Mouse (Mus musculus) embryonic facial prominence, embryonic 14.5 days (tissue): ENCODE results near the gene Sowahc. TPM values are rescaled to one million over a fixed set of nuclear protein-coding genes. Genes with fewer than 3 reads are reported as not detected.
A peak's percentile ranks its signal among the peaks of the same experiment; 100 is the strongest.

Experiments
- ATAC-seq: fragments of 200-750 bp; cut with Nextera tagmentation; 2 replicates; pipeline ENCODE4 v1.8.0; 2017; ENCODE audit warnings: low read depth, moderate number of reproducible peaks, moderate TSS enrichment
- DNase-seq: peaks from one replicate; pipeline ENCODE4 v3.0.0-alpha.2; 2015; ENCODE audit warnings: low spot score
- H3K27ac ChIP-seq: fragments of 300-500 bp; sonication (generic); replicated peaks from 2 replicates; pipeline ENCODE4 v1.5.1; 2014; ENCODE audit warnings: low read depth, mild to moderate bottlenecking, low read length, moderate library complexity
- H3K27me3 ChIP-seq: fragments of 300-500 bp; sonication (generic); replicated peaks from 2 replicates; pipeline ENCODE4 v1.6.1; 2014; ENCODE audit warnings: low read length; ENCODE audit not compliant: control insufficient read depth, insufficient read depth
- H3K36me3 ChIP-seq: fragments of 300-500 bp; sonication (generic); 2 replicates; pipeline ENCODE4 v1.6.1; 2014; ENCODE audit warnings: low read length, mixed read lengths; ENCODE audit not compliant: control insufficient read depth, insufficient read depth
- H3K4me1 ChIP-seq: fragments of 300-500 bp; sonication (generic); 2 replicates; pipeline ENCODE4 v1.6.1; 2014; ENCODE audit warnings: antibody characterized with exemption, low read length; ENCODE audit not compliant: control insufficient read depth, insufficient read depth
- H3K4me2 ChIP-seq: fragments of 300-500 bp; sonication (generic); 2 replicates; pipeline ENCODE4 v1.6.1; 2014; ENCODE audit warnings: low read depth, mild to moderate bottlenecking, low read length, moderate library complexity, mixed read lengths
- H3K4me3 ChIP-seq: fragments of 300-500 bp; sonication (generic); 2 replicates; pipeline ENCODE4 v1.5.1; 2014; ENCODE audit warnings: low read depth, mild to moderate bottlenecking, low read length
- H3K9ac ChIP-seq: fragments of 300-500 bp; sonication (generic); 2 replicates; pipeline ENCODE4 v1.6.1; 2014; ENCODE audit warnings: low read depth, mild to moderate bottlenecking, low read length, moderate library complexity, mixed read lengths
- H3K9me3 ChIP-seq: fragments of 300-500 bp; sonication (generic); 2 replicates; pipeline ENCODE4 v1.6.1; 2016; ENCODE audit warnings: low read length; ENCODE audit not compliant: control insufficient read depth
- WGBS: fragments of 180-500 bp; shearing (Covaris S2); extraction: QIAGEN DNeasy Blood & Tissue Kit; methylation state at CpG from one replicate; pipeline ENCODE4 v1.1.7; 2014; 5-methylcytosine and 5-hydroxymethylcytosine counted together
- polyA plus RNA-seq: library from polyadenylated mRNA; unstranded; fragments of >200 nt; fragmentation: Nextera tagmentation; extraction: Ambion mirVana; gene quantifications from 2 replicates; pipeline ENCODE4 v1.2.1, GENCODE M21; 2014

Gene Sowahc
- polyA plus RNA-seq, 1 experiment from 2014 or later: 9.1 TPM

DNA sequence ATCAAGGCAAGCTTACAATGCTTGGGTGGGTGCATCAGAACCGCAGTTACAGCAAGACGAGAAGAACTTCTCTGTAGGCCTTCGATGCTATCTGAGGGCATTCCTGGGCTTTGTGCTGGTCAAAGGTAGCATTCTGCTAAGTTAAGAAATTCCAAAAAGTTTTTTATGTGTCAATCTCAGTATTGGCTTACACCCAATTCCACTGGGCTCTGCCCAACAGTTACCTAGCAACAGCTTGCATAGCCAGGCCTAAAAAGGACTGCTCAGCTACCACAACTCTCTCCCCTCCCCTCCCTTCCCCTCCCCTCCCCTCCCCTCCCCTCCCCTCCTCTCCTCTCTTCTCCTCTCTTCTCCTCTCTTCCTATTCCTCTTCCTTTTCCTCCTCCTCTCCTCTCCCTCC is 39.9 kb downstream of the Sowahc start:
- Histone ChIP-seq H3K9ac (no peak overlapping the region), H3K4me1 (peaks cover 26% of the 10 kb centered on the region), H3K4me2 (no peak overlapping the region), H3K9me3 (no peaks in the 10 kb centered on the region), H3K36me3 (no peaks in the 10 kb centered on the region), H3K27ac (no peak overlapping the region), H3K27me3 (no peaks in the 10 kb centered on the region), H3K4me3 (no peak overlapping the region)
- 74% methylated on average over 3 of the region's 3 CpGs for WGBS
- DNase-seq (peak; percentile 73), ATAC-seq (no peak)

DNA sequence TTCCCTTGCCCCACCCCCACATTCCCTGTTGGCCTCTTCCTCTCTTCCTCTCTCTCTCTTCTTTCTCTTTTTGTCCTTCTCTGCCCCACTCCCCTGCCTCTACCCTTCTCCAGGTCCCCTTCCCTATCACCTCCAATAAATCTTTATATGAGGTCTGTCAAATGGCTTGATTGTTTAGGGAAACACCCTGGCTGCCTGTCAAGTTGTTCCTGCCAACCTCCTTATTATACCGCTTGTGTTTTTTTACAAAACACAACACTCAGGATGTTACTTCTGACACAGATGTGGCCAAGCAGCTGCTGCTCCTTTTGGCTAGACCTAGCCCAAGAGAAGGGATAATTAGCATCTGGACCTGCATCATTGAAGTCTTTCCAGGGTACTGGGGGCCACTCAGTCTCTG is 40.3 kb downstream of the Sowahc start:
- H3K9ac ChIP-seq: no peak overlapping the region
- DNase-seq: peak; percentile 20
- no peak overlapping the region for H3K4me3 ChIP-seq
- H3K27me3 ChIP-seq: no peaks in the 10 kb centered on the region
- H3K27ac ChIP-seq: no peak overlapping the region
- ATAC-seq: no peak
- whole genome bisulfite sequencing: 43% methylated on average over 1 of the region's 1 CpGs
- no peak overlapping the region for H3K4me2 ChIP-seq
- no peaks in the 10 kb centered on the region for H3K36me3 ChIP-seq
- H3K4me1 ChIP-seq: peaks cover 26% of the 10 kb centered on the region
- H3K9me3 ChIP-seq: no peaks in the 10 kb centered on the region

DNA sequence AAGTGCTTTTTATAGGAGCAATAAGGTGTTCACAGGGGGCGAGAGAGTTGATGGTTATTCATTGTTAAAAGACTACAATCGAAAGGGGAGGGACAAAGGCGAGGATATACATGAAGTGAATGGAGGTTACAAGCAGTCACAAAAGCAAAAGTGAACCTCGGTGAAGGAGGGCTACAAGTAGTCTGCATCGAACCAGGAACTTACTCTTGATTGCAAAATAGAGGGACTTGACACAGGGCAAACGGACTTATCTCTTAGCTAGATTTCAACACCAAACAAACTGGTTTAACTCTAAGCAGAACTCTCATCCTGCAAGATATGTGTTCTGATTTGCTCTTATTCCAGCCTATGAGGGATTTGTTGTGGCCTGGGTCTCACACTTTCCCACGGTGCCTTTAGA is 41.2 kb downstream of the Sowahc start:
- Histone ChIP-seq H3K36me3 (no peaks in the 10 kb centered on the region), H3K27me3 (no peaks in the 10 kb centered on the region)
- no peak for ATAC-seq

DNA sequence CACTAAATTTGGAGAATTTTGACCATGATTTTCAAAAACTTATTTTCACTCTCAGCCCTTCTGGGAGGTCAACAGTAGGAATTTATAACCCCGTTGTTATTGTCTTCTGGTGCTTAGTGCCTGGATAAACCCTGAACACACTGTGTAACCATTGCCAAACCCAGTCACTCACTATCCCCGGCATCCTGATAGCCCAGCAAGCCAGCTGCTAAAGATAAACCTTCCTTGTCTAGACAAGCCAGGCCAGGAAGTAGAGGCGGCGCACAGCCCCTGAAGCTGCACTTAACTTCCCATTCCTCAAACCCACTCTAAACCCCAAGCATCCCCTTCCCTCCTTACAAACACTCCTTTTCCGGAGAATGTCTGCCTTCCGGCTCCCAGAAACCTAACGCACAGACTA is 43.3 kb downstream of the Sowahc start:
- Histone ChIP-seq H3K9ac (no peak overlapping the region), H3K27me3 (no peaks in the 10 kb centered on the region), H3K27ac (peak overlapping the region; percentile 48; the same call in 1 of the 2 replicates), H3K4me3 (no peak overlapping the region), H3K4me1 (peaks cover 22% of the 10 kb centered on the region), H3K36me3 (no peaks in the 10 kb centered on the region), H3K9me3 (no peaks in the 10 kb centered on the region), H3K4me2 (no peak overlapping the region)
- no peak for ATAC-seq
- DNase-seq: peak; percentile 32
- 41% methylated on average over 7 of the region's 7 CpGs for WGBS

More for the DNA sequence above, 41.2 kb downstream of the Sowahc start:
- no peak overlapping the region for H3K9ac ChIP-seq
- peaks cover 26% of the 10 kb centered on the region for H3K4me1 ChIP-seq
- H3K4me3 ChIP-seq: no peak overlapping the region
- WGBS: 80% methylated on average over 7 of the region's 7 CpGs
- no peak for DNase-seq
- H3K27ac ChIP-seq: no peak overlapping the region
- H3K9me3 ChIP-seq: no peaks in the 10 kb centered on the region
- H3K4me2 ChIP-seq: no peak overlapping the region

DNA sequence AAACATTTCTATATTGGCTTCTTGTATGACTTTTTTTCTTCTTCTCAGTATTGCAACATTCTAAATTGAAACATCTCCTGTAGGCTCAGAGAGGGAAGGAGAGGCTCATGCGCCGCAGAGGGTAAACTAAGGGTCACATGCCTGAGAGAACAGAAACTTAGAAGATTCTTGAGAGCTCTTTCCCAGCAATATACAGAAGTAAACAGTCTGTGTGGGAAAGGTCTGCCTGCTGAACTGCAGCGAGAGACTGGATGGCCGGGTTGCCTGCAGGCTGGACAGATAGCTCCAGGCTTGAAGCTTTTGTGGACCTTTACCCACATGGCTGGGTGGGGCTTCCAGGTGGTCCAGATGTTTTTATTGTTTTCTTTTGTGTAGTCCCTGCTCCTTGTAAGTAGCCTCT is 43.9 kb downstream of the Sowahc start:
- Histone ChIP-seq H3K27me3 (no peaks in the 10 kb centered on the region), H3K4me3 (no peak overlapping the region), H3K4me2 (no peak overlapping the region), H3K27ac (no peak overlapping the region), H3K9me3 (no peaks in the 10 kb centered on the region), H3K36me3 (no peaks in the 10 kb centered on the region), H3K9ac (no peak overlapping the region), H3K4me1 (peaks cover 19% of the 10 kb centered on the region)
- WGBS: 37% methylated on average over 4 of the region's 4 CpGs
- DNase-seq (no peak), ATAC-seq (no peak)

DNA sequence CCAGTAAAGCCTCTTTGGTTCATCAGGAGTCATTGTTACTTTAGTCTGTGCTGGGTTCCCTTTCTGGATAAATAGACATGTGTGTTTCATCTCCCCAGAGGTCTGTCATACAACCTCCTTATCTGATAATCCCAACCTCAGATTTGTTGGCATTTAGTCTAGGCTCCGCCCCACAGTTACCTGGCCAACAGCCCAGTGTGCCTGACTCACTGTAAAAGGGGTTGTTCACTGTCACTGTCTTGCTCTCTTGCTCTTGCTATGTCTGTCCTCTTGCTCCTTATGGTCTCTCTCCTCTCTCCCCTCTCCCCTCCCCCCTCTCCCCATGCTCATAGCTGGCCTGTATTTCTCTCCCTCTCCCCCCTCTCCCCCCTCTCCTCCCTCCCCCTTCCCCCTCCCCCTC is 44.3 kb downstream of the Sowahc start:
- H3K4me1 ChIP-seq: peaks cover 19% of the 10 kb centered on the region
- 78% methylated on average over 1 of the region's 1 CpGs for WGBS
- H3K9ac ChIP-seq: no peak overlapping the region
- H3K36me3 ChIP-seq: no peaks in the 10 kb centered on the region
- peak; percentile 70 for ATAC-seq
- peak; percentile 50 for DNase-seq
- no peak overlapping the region for H3K4me3 ChIP-seq
- H3K27me3 ChIP-seq: no peaks in the 10 kb centered on the region
- H3K27ac ChIP-seq: no peak overlapping the region
- H3K4me2 ChIP-seq: no peak overlapping the region
- no peaks in the 10 kb centered on the region for H3K9me3 ChIP-seq

DNA sequence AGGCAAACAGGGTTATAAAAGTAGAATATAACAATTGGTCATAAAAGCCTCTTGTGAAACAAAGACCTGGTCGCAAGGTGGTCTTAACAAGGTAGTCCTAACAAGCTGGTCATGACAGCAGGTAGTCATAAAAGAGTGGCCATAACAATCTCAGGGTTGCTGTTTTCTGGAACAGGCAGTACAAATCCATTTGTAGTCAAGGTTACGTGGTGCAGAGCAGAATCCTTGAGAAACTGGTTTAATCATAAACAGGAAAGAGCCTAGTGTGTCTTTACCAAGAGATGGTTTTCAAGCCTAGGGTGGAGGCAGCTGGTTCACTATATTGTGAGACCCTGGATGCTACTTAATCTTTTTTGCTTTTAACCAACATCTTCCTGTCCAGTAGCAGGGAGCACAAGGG is 45.5 kb downstream of the Sowahc start:
- DNase-seq (no peak), ATAC-seq (no peak)
- Histone ChIP-seq H3K27ac (no peak overlapping the region), H3K9me3 (no peaks in the 10 kb centered on the region), H3K36me3 (no peaks in the 10 kb centered on the region), H3K4me3 (no peak overlapping the region), H3K4me2 (no peak overlapping the region), H3K4me1 (peaks cover 15% of the 10 kb centered on the region), H3K27me3 (no peaks in the 10 kb centered on the region), H3K9ac (no peak overlapping the region)
- WGBS: 90% methylated on average over 2 of the region's 2 CpGs

DNA sequence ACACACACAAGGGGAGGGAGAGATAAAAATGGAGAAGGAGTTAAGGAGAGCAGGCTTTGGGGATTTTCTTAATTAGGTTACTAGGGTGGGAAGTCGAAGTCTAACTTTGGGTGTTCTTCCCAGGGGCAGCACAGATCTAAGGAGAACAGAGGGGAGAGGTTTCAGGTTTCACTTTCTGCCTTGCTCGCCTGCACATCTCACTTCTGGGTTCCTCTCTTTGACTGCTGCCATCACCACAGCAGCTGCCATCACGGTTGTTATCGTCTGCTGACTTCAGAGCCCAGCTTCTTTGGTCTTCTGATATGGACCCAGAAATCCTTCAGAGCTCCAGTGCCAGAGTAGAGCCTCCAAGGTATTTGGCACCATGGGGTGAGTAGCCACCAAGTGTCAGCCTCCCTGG is 46.4 kb downstream of the Sowahc start:
- no peak for ATAC-seq
- no peaks in the 10 kb centered on the region for H3K27me3 ChIP-seq

DNA sequence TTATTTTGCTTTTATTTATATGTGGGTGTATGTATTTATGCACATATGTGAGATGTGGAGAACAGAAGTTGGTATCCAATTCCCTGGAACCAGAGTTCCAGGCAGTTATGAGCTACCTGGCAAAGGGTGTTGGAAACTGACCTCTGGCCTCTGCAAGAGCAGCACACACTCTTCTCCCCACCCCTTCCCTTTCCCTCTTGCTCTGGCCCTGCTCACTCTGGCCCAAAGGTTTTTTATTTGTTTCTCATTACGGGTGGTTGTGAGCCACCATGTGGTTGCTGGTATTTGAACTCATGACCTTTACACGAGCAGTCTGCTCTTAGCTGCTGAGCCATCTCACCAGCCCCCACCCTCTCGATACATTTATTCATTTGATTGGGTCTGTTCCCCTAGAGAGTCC is 47.0 kb downstream of the Sowahc start:
- Histone ChIP-seq H3K4me3 (no peak overlapping the region), H3K4me1 (peaks cover 13% of the 10 kb centered on the region), H3K27ac (no peak overlapping the region), H3K9ac (no peak overlapping the region), H3K4me2 (no peak overlapping the region), H3K36me3 (no peaks in the 10 kb centered on the region), H3K9me3 (no peaks in the 10 kb centered on the region), H3K27me3 (no peaks in the 10 kb centered on the region)
- 33% methylated on average over 3 of the region's 3 CpGs for WGBS
- no peak for ATAC-seq
- no peak for DNase-seq

More for the DNA sequence above, 46.4 kb downstream of the Sowahc start:
- no peaks in the 10 kb centered on the region for H3K36me3 ChIP-seq
- H3K4me2 ChIP-seq: no peak overlapping the region
- H3K9ac ChIP-seq: no peak overlapping the region
- H3K4me1 ChIP-seq: peaks cover 13% of the 10 kb centered on the region
- no peak overlapping the region for H3K4me3 ChIP-seq
- no peaks in the 10 kb centered on the region for H3K9me3 ChIP-seq
- 43% methylated on average over 4 of the region's 4 CpGs for WGBS
- DNase-seq: no peak
- no peak overlapping the region for H3K27ac ChIP-seq
